19 mouse cellular contexts compared by ENCODE assay signal in the genomic region with DNA sequence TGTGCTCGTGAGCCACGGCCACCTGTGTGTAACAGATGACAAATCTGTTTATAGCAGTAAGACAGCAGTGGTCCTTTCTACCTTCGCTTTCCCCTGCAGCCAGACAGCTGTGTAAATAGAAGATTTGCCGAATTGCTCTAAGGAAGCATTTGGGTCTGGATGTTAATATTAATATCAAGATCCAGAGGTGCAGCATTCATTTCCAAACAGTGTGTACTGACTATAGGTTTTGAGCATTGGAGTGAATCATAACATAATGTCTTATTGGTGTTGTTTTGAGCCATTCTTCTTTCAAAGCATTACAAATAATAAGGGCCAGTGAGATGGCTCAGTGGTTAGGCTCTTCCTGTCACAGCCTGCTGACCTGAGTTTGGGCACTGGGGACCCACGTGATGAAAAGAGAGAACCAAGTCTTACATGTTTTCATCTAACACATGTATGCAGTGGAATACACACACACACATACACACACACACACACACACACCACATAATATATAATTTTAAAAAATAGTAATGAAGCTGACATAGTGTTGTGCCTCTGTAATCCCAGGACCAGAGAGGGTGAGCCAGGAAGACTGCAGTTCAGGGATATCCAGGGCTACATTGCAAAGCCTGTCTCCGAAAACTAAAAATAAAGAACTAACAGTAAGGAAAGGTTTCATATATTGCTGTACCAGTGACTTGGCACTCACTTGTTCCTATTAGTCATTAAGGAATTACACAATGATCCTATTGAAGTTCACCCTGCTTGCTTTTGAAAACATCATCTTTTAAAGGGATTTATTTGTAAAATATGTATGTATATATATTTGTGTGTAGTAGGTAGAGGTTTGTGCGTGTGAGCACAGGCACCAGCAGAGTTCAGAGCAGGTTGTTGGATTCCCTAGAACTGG. TPM values are rescaled to one million over a fixed set of nuclear protein-coding genes. Genes with fewer than 3 reads are reported as not detected.
A peak's percentile ranks its signal among the peaks of the same experiment; 100 is the strongest.
DNase-seq lines count a peak whose midpoint lies in the region; ATAC-seq lines count a peak whose summit lies in the region.
"Had no signal": no experiment of that assay in that cellular context is flagged by ENCODE, and none has a peak within 500 bp of the region (broad histone marks: within the 10 kb centered on the region; RNA-seq: fewer than 3 reads in every experiment).

No protein-coding gene starts in this region.

- no peak overlapping the region for H3K4me3 ChIP-seq in hindbrain, embryonic 16.5 days (ENCODE audit: low read length)
- H3K4me3 ChIP-seq in hindbrain, embryonic 10.5 days: no peak overlapping the region
- no peak overlapping the region; the same call in 1 of the 2 replicates for H3K4me3 ChIP-seq in neural tube, embryonic 13.5 days
- H3K4me3 ChIP-seq in neural tube, embryonic 15.5 days (replicated peaks): no peak overlapping the region
- no peak overlapping the region for H3K4me3 ChIP-seq in forebrain, embryonic 10.5 days
- H3K4me3 ChIP-seq: forebrain, embryonic 13.5 days had no signal

- H3K36me3 ChIP-seq in hindbrain, embryonic 16.5 days (ENCODE audit: control insufficient read depth, insufficient read depth, low read length): no peaks in the 10 kb centered on the region
- no peaks in the 10 kb centered on the region for H3K36me3 ChIP-seq in hindbrain, embryonic 10.5 days
- H3K36me3 ChIP-seq in neural tube, embryonic 13.5 days: no peaks in the 10 kb centered on the region
- no peaks in the 10 kb centered on the region for H3K36me3 ChIP-seq in neural tube, embryonic 15.5 days
- no peaks in the 10 kb centered on the region for H3K36me3 ChIP-seq in forebrain, embryonic 10.5 days (replicated peaks)

- peak overlapping the region; percentile 23; the same call in 1 of the 2 replicates for H3K4me2 ChIP-seq in hindbrain, embryonic 16.5 days (ENCODE audit: low read length)
- 0 out of 2 replicates have a peak overlapping the region, but pooled peaks have one; percentile 13 for H3K4me2 ChIP-seq in neural tube, embryonic 13.5 days
- H3K4me2 ChIP-seq in neural tube, embryonic 15.5 days: peak overlapping the region; percentile 23; the same call in 1 of the 2 replicates
- H3K4me2 ChIP-seq: forebrain, embryonic 13.5 days had no signal

- 68% methylated on average over 7 of the region's 7 CpGs for WGBS in hindbrain, embryonic 16.5 days
- 74% methylated on average over 7 of the region's 7 CpGs for WGBS in hindbrain, embryonic 10.5 days
- WGBS in neural tube, embryonic 13.5 days: 67% methylated on average over 7 of the region's 7 CpGs
- WGBS in neural tube, embryonic 15.5 days: 62% methylated on average over 7 of the region's 7 CpGs
- WGBS in forebrain, embryonic 10.5 days: 74% methylated on average over 7 of the region's 7 CpGs

- no peak overlapping the region for H3K27ac ChIP-seq in hindbrain, embryonic 16.5 days (ENCODE audit: low read depth, low read length)
- no peak overlapping the region for H3K27ac ChIP-seq in hindbrain, embryonic 10.5 days
- H3K27ac ChIP-seq in neural tube, embryonic 13.5 days (replicated peaks): no peak overlapping the region
- no peak overlapping the region for H3K27ac ChIP-seq in neural tube, embryonic 15.5 days (replicated peaks)
- H3K27ac ChIP-seq in forebrain, embryonic 10.5 days: no peak overlapping the region
- H3K27ac ChIP-seq: forebrain, embryonic 13.5 days; liver, embryonic 14.5 days had no signal

- no peak overlapping the region for H3K9ac ChIP-seq in hindbrain, embryonic 16.5 days (ENCODE audit: low read depth, low read length)
- no peak overlapping the region for H3K9ac ChIP-seq in neural tube, embryonic 13.5 days
- H3K9ac ChIP-seq in neural tube, embryonic 15.5 days (replicated peaks): no peak overlapping the region
- H3K9ac ChIP-seq: forebrain, embryonic 13.5 days; liver, embryonic 14.5 days had no signal

- DNase-seq in hindbrain, embryonic 10.5 days (ENCODE audit: low spot score): no peak
- no peak for DNase-seq in neural tube, embryonic 10.5 days (ENCODE audit: extremely low spot score, low spot score)
- peak; percentile 51 for DNase-seq in NIH3T3 (ENCODE audit: low read depth)
- no peak for DNase-seq in forebrain, embryonic 10.5 days (ENCODE audit: extremely low spot score, low spot score)
- DNase-seq: adrenal gland, adult 8-10 months; cerebellum, adult 11 months; cerebellum, postnatal 14 days; embryo, embryonic 11 days; kidney, adult 9 months; left cerebral cortex, postnatal 4 days; lung, postnatal 10 days; right cerebral cortex, postnatal 25 days had no signal

- H3K4me1 ChIP-seq in hindbrain, embryonic 16.5 days (ENCODE audit: control insufficient read depth, insufficient read depth, low read depth, low read length): peaks cover 5% of the 10 kb centered on the region
- H3K4me1 ChIP-seq in hindbrain, embryonic 10.5 days (replicated peaks): peaks cover 42% of the 10 kb centered on the region
- peaks cover 26% of the 10 kb centered on the region for H3K4me1 ChIP-seq in neural tube, embryonic 13.5 days (replicated peaks)
- H3K4me1 ChIP-seq in neural tube, embryonic 15.5 days: peaks cover 16% of the 10 kb centered on the region
- H3K4me1 ChIP-seq in forebrain, embryonic 10.5 days: peaks cover 29% of the 10 kb centered on the region

- no peaks in the 10 kb centered on the region for H3K9me3 ChIP-seq in hindbrain, embryonic 16.5 days (ENCODE audit: control insufficient read depth, low read length)
- H3K9me3 ChIP-seq in hindbrain, embryonic 10.5 days: no peaks in the 10 kb centered on the region
- H3K9me3 ChIP-seq in neural tube, embryonic 13.5 days: no peaks in the 10 kb centered on the region
- H3K9me3 ChIP-seq in neural tube, embryonic 15.5 days (replicated peaks): no peaks in the 10 kb centered on the region
- H3K9me3 ChIP-seq in forebrain, embryonic 10.5 days: no peaks in the 10 kb centered on the region
- H3K9me3 ChIP-seq: forebrain, embryonic 13.5 days had no signal

- no peaks in the 10 kb centered on the region for H3K27me3 ChIP-seq in hindbrain, embryonic 16.5 days (replicated peaks; ENCODE audit: control insufficient read depth, insufficient read depth, low read length)
- H3K27me3 ChIP-seq in hindbrain, embryonic 10.5 days (ENCODE audit: insufficient read depth, poor library complexity, severe bottlenecking): no peaks in the 10 kb centered on the region
- no peaks in the 10 kb centered on the region for H3K27me3 ChIP-seq in neural tube, embryonic 13.5 days
- no peaks in the 10 kb centered on the region for H3K27me3 ChIP-seq in neural tube, embryonic 15.5 days (replicated peaks)
- no peaks in the 10 kb centered on the region for H3K27me3 ChIP-seq in forebrain, embryonic 10.5 days (ENCODE audit: poor library complexity, severe bottlenecking)
- H3K27me3 ChIP-seq: forebrain, embryonic 13.5 days had no signal

- ATAC-seq in hindbrain, embryonic 16.5 days: no peak
- no peak for ATAC-seq in neural tube, embryonic 13.5 days (ENCODE audit: low read depth)
- no peak for ATAC-seq in neural tube, embryonic 15.5 days (ENCODE audit: low FRiP score)
- ATAC-seq in inflammation-experienced regulatory T-cells, adult 6 months: no peak
- ATAC-seq: forebrain, embryonic 13.5 days; midbrain, embryonic 16.5 days had no signal

RNA-seq across cellular contexts. Expression of a gene that starts 2.8 kb away (rescaled TPM):
- 2.2 and 2.5 TPM in 2 replicates for polyA plus RNA-seq in hindbrain, embryonic 16.5 days (2015; fragmentation: Nextera tagmentation; extraction: Ambion mirVana)
- polyA plus RNA-seq in hindbrain, embryonic 10.5 days (2016; fragmentation: Nextera tagmentation; extraction: Ambion mirVana): 4.2 and 4.7 TPM in 2 replicates
- polyA plus RNA-seq in neural tube, embryonic 13.5 days (2015; fragmentation: Nextera tagmentation; extraction: Ambion mirVana): 2.7 and 3.2 TPM in 2 replicates
- polyA plus RNA-seq in neural tube, embryonic 15.5 days (2015; fragmentation: Nextera tagmentation; extraction: Ambion mirVana): 1.8 and 2.3 TPM in 2 replicates
- 1 to 10 TPM in 2 of 3 experiments, under 1 TPM in 1; 0.50 to 1.6 (median 1.5) TPM for polyA plus RNA-seq in inflammation-experienced regulatory T-cells, adult 6 months (2017; shearing (Covaris generic))
- polyA plus RNA-seq in forebrain, embryonic 10.5 days (2016; fragmentation: Nextera tagmentation; extraction: Ambion mirVana): 3.5 and 3.6 TPM in 2 replicates

RNA-seq across cellular contexts. Expression of a gene that starts 3.0 kb away (rescaled TPM):
- 52.1 and 54.0 TPM in 2 replicates for polyA plus RNA-seq in hindbrain, embryonic 16.5 days (2015; fragmentation: Nextera tagmentation; extraction: Ambion mirVana)
- polyA plus RNA-seq in hindbrain, embryonic 10.5 days (2016; fragmentation: Nextera tagmentation; extraction: Ambion mirVana): 30.6 and 35.6 TPM in 2 replicates
- polyA plus RNA-seq in neural tube, embryonic 13.5 days (2015; fragmentation: Nextera tagmentation; extraction: Ambion mirVana): 49.9 and 61.0 TPM in 2 replicates
- polyA plus RNA-seq in neural tube, embryonic 15.5 days (2015; fragmentation: Nextera tagmentation; extraction: Ambion mirVana): 42.3 and 43.1 TPM in 2 replicates
- 10 to 100 TPM; 10.3 to 13.7 (median 10.3) TPM for polyA plus RNA-seq in inflammation-experienced regulatory T-cells, adult 6 months (2017; shearing (Covaris generic))
- 28.1 and 28.9 TPM in 2 replicates for polyA plus RNA-seq in forebrain, embryonic 10.5 days (2016; fragmentation: Nextera tagmentation; extraction: Ambion mirVana)
